In genomic region chr1:177382147-177382546, GRCm38 (mm10) we compare ENCODE assay signal across 15 mouse cellular contexts.
DNase-seq lines count a peak whose midpoint lies in the region; ATAC-seq lines count a peak whose summit lies in the region.
"Had no signal": no experiment of that assay in that cellular context is flagged by ENCODE, and none has a peak within 500 bp of the region (broad histone marks: within the 10 kb centered on the region; RNA-seq: fewer than 3 reads in every experiment).

No protein-coding gene starts in this region.

- H3K4me2 ChIP-seq in hindbrain, embryonic 11.5 days (replicated peaks; ENCODE audit: low read depth, low read length): no peak overlapping the region
- no peak overlapping the region for H3K4me2 ChIP-seq in hindbrain, embryonic 13.5 days
- H3K4me2 ChIP-seq: embryonic facial prominence, embryonic 12.5 days had no signal

- no peak overlapping the region for H3K4me3 ChIP-seq in hindbrain, embryonic 11.5 days (ENCODE audit: low read depth, low read length)
- no peak overlapping the region for H3K4me3 ChIP-seq in hindbrain, embryonic 13.5 days
- H3K4me3 ChIP-seq: embryonic facial prominence, embryonic 12.5 days; heart, embryonic 13.5 days had no signal

- H3K9ac ChIP-seq in hindbrain, embryonic 11.5 days (ENCODE audit: low read depth, low read length): no peak overlapping the region
- no peak overlapping the region for H3K9ac ChIP-seq in hindbrain, embryonic 13.5 days
- H3K9ac ChIP-seq: embryonic facial prominence, embryonic 12.5 days; heart, embryonic 13.5 days; liver, postnatal 0 days had no signal

- H3K27ac ChIP-seq in hindbrain, embryonic 11.5 days (ENCODE audit: low read depth, low read length): no peak overlapping the region
- no peak overlapping the region for H3K27ac ChIP-seq in hindbrain, embryonic 13.5 days
- H3K27ac ChIP-seq: embryonic facial prominence, embryonic 12.5 days; heart, embryonic 13.5 days; hindbrain, postnatal 0 days; macrophage had no signal

- H3K27me3 ChIP-seq in hindbrain, embryonic 11.5 days (ENCODE audit: control insufficient read depth, insufficient read depth, low read length): no peaks in the 10 kb centered on the region
- no peaks in the 10 kb centered on the region for H3K27me3 ChIP-seq in hindbrain, embryonic 13.5 days
- H3K27me3 ChIP-seq: embryonic facial prominence, embryonic 12.5 days; heart, embryonic 13.5 days had no signal

- 87% methylated on average over 4 of the region's 4 CpGs for WGBS in hindbrain, embryonic 11.5 days
- WGBS in hindbrain, embryonic 13.5 days: 78% methylated on average over 4 of the region's 4 CpGs

- no peak for DNase-seq in hindbrain, embryonic 11.5 days (ENCODE audit: low spot score)
- DNase-seq in right cerebral cortex, adult 2 months (ENCODE audit: low spot score in 2 of 2): peak; percentile 53 to 58
- DNase-seq in right cerebral cortex, postnatal 14 days: no peak
- peak; percentile 44 to 91 for DNase-seq in left cerebral cortex, postnatal 25 days (ENCODE audit: low spot score in 2 of 2)
- DNase-seq in embryo, embryonic 10 days (ENCODE audit: low spot score): no peak
- DNase-seq in spleen, postnatal 10 days (ENCODE audit: low spot score in 2 of 2): no peak
- DNase-seq: cerebellum, postnatal 25 days; gastrocnemius, postnatal 36 days had no signal

- H3K36me3 ChIP-seq in hindbrain, embryonic 11.5 days (ENCODE audit: control insufficient read depth, insufficient read depth, low read length): no peaks in the 10 kb centered on the region
- H3K36me3 ChIP-seq in hindbrain, embryonic 13.5 days: no peaks in the 10 kb centered on the region
- H3K36me3 ChIP-seq: embryonic facial prominence, embryonic 12.5 days; heart, embryonic 13.5 days had no signal

- no peaks in the 10 kb centered on the region for H3K9me3 ChIP-seq in hindbrain, embryonic 11.5 days (ENCODE audit: control insufficient read depth, low read length)
- H3K9me3 ChIP-seq in hindbrain, embryonic 13.5 days: no peaks in the 10 kb centered on the region
- H3K9me3 ChIP-seq: embryonic facial prominence, embryonic 12.5 days; heart, embryonic 13.5 days had no signal

- ATAC-seq in hindbrain, embryonic 11.5 days (ENCODE audit: low FRiP score): 0 out of 2 replicates have a peak, but pooled peaks have one; percentile 10
- no peak for ATAC-seq in hindbrain, embryonic 13.5 days (ENCODE audit: low FRiP score)
- no peak for ATAC-seq in megakaryocyte-erythroid progenitor cell, adult 5-6 weeks (replicated peaks; ENCODE audit: low FRiP score, low TSS enrichment, poor library complexity, severe bottlenecking)
- ATAC-seq: liver, postnatal 0 days had no signal

- no peaks in the 10 kb centered on the region for H3K4me1 ChIP-seq in hindbrain, embryonic 11.5 days (replicated peaks; ENCODE audit: control insufficient read depth, insufficient read depth, low read length)
- H3K4me1 ChIP-seq in hindbrain, embryonic 13.5 days (replicated peaks): peaks cover 9% of the 10 kb centered on the region
- H3K4me1 ChIP-seq: embryonic facial prominence, embryonic 12.5 days had no signal

- intact Hi-C loops in left cerebral cortex, postnatal 25 days (cut with DNase I): loop anchor here (1.0 to 5.0 kb wide), 4 partner anchors 23 to 455 kb away; no protein-coding TSS in a partner anchor

Comparison
In these comparisons a context has a peak if more than half of its experiments do, and no peak if none do; other contexts are left out.
1. DNase-seq: peak in right cerebral cortex, adult 2 months (2 of 2) and left cerebral cortex, postnatal 25 days (2 of 2); none in hindbrain, embryonic 11.5 days (single experiment), right cerebral cortex, postnatal 14 days (single experiment), embryo, embryonic 10 days (single experiment) and spleen, postnatal 10 days (0 of 2).